Mouse (Mus musculus) neural tube, embryonic 10.5 days (tissue): ENCODE measurements around the gene Clec4d.

Experiments used
- DNase-seq: peaks from one replicate; pipeline ENCODE4 v3.0.0-alpha.2; 2017; ENCODE audit warnings: low spot score; ENCODE audit errors: extremely low spot score

Clec4d gene

GRCm38 (mm10) chr6:123308033-123308432 is 46.1 kb downstream of the Clec4d start, which contains the start of gene Vmn2r19:
Vmn2r19 (plus strand) TSS chr6:123308333.
- DNase-seq, result no peak
